Mouse (Mus musculus): Measurements from ENCODE around the gene Mapk8ip3.

Gene Mapk8ip3

DNA sequence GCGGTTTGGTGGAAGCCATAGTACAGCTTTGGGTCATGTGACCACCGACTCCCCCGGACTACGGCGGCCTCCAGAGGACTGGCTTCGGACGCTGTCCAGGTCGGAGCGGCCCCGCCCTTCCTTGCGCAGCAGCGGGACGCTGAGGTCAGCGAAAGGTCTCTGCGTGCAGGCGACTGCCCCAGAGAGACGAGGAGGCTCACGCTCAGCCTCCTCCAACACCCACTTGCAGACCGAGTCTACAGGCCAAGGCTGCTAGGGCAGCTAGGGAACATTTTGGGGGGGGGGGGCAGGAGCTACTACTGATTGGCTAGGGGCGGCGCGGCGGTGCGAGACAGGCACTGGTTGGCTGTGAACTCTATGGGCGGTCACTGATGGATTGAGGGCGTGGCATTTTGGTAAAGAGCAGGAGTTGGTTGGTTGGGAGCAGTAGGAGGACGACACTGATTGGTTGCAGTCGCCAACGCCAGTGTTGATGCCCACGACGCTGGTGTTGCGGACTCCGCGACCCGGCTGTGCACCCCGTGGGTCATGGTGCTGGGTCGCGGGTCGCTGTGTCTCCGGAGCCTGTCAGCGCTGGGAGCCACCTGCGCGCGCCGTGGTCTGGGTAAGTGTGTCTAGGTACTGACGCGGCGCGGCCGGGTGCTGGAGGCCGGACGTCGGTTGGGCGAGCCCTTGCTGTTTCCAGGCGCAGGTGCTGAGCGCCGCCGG lies 86.6 kb downstream of the Mapk8ip3 start, which contains the start of gene Fahd1:
Gene Fahd1 (minus strand): TSS at position 300 of the 708 bp plus-strand sequence.
- DNase-seq (ENCODE audit: low read depth, low spot score) = peak; percentile 96

DNA sequence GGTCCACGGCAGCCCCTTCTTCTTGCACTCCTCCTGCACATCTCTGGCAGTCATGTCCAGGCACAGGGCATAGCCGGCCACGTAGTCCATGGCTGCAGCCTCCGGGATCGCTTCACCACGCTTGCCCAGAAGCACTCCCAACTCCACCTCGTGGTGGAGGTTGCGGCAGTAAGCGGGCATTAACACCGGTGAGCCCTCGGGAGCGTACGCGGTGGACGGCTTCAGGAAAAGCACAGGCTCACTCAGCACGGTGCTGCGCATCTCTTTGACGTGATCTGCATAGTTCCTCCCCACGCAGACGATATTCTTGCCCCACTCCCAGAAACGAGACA lies 87.1 kb downstream of the Mapk8ip3 start:
- DNase-seq (ENCODE audit: low read depth, low spot score) = no peak

DNA sequence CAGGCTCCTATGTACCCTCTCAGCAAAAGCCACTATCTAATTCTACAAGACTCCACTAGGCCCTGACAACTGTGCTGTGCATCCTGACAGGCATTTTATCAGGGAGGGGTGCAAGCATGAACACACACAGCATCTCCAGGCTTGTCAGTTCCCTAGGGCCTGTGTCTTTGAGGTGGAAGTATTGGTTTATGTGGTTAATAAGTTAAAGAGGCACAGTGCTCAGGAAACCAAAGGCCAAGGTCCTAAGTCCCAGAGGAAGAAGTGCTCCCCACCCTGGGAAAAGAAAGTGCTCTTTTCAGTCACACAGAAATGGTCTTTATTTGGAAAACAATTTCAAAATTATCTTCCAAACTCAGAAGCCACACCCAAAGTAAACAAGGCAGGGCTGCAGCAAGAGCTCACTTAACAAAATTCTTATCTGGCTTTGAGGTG lies 88.2 kb downstream of the Mapk8ip3 start:
- no peak for DNase-seq (ENCODE audit: low read depth, low spot score)

DNA sequence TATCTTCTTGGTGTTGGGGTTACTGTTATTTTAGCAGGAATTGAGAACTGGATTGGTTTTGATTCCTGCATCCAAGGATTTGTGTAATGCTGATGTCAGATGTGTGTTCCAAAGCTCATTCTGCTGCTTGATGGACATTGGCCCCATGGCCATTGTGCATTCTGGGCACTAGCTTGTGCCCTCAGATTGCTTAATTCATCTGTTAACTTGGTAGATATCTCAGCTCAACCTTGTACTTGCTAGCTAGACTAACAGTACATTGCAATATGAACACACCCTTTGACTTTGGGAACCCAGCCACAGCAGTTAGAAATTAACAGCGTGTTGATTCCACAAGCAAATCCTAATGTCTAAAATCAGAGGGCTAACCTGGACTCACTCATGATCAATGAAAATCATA lies 89.4 kb downstream of the Mapk8ip3 start:
- DNase-seq (ENCODE audit: low read depth, low spot score) = no peak

DNA sequence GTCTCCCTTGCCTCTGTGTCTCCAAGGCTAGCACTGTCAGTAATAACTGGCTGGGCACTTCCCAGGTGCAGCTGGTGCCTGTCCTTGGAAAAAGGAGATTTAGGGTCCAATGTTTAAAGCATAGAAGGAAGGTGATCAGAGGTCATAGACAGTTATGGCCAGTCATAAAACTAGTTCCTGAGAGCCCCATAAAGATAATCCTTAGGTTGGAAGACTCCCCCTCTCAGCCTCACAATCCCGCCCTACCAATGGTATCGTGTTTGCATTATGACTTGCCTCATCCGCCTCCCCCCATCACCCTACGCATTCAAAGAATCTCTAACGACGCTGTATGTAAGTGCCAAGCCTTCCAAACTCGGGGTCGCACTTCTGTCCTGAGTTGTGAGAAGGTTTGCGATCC lies 92.3 kb downstream of the Mapk8ip3 start:
- no peak for DNase-seq (ENCODE audit: low read depth, low spot score)

DNA sequence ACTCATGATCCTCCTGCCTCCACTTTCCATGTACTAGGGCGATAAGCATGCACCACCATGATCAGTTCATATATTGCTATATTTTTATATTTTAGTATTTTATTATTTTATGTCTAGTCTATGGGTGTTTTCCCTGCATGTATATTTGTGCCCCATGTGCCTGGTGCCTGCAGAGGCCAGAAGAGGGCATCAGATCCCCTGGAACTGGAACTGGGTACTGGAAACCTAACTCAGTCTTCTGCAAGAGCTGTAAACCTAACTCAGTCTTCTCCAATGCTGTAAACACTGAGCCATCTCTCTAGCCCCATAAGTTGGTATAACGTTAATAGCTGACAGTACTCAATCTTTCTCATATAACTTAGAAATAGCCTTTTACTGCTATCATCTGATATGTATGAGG lies 94.1 kb downstream of the Mapk8ip3 start:
- no peak for DNase-seq (ENCODE audit: low read depth, low spot score)

Measured in forelimb bud, embryonic 11.5 days (tissue).